Mouse (Mus musculus) cerebellum, adult 2 months (tissue): Measurements from ENCODE around the gene Palm.

Experiments used
- CTCF ChIP-seq: fragments of 200-500 bp; IDR thresholded peaks from 2 replicates; pipeline ENCODE4 v1.5.1; 2011; ENCODE audit warnings: low read depth, mild to moderate bottlenecking, control low read depth, low read length, moderate library complexity, borderline replicate concordance; ENCODE audit not compliant: insufficient read depth
- POLR2A ChIP-seq: fragments of 200-500 bp; IDR thresholded peaks from 2 replicates; pipeline ENCODE4 v1.6.1; 2011; ENCODE audit warnings: low read length, control low read depth, borderline replicate concordance; ENCODE audit not compliant: insufficient read depth

DNA sequence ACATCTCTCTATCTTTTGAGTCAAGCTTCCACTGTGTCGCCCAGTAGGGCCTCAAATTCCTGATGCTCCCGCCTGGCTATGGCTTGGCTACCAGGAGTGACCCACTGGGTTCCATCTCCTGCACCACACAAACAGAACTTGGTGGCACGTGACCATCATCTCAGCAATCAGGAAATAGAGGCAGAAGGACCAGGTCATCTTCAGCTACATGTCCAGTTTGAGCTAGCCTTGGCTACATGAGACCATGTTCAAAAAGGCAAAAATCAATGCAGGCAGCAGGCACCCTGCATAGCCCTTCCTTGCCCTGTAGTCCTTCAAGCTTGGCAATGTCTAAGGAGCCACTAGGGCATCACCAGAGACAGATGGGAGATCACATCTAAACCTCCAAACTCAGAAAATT is 46.7 kb downstream of the Palm start:
- no peak for TF ChIP-seq CTCF
- no peak for TF ChIP-seq POLR2A
